Mouse (Mus musculus) naive thymus-derived CD4-positive, alpha-beta T cell, adult 2 months (primary cell): ENCODE data around the gene Fignl2.

Experiments
- DNase-seq: peaks from one replicate; pipeline ENCODE4 v3.0.0-alpha.2; 2011; ENCODE audit warnings: low read depth

Gene Fignl2

DNA sequence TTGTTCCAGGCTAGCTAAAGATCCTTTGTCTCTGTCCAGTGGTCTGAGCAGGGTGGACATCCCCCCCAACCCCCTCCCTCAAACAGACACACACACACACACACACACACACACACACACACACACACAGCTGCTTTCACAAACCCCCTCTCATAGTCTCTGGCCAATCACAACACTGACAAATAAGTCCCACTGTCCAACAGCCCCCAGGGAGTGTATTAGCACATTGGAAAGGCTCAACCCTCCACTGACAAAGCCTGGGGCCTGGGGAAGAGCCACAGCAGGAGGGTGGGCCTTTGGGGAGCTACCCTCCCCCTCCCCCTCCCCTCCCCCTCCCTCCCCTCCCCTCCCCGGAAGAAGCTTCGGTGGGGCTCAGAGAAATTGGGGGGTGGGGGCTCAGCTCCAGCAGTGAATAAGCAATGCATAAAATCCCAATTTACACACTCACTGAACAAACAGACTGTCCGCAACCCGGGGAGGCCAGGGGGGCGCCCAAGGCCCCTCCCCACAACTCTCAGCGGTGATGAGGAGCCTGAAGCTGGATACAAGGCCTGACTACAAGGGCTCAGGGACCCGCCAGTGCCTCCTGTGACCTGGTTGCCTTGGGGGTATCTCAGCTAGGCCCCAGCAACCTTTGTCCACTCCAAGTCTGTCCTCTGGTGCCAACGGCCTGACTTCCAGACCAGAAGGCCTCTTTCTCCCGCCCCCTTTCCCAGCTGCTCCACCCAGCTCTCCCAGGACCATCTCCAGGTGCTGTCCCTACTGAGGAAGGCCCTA is 11.3 kb downstream of the Fignl2 start:
- no peak for DNase-seq

DNA sequence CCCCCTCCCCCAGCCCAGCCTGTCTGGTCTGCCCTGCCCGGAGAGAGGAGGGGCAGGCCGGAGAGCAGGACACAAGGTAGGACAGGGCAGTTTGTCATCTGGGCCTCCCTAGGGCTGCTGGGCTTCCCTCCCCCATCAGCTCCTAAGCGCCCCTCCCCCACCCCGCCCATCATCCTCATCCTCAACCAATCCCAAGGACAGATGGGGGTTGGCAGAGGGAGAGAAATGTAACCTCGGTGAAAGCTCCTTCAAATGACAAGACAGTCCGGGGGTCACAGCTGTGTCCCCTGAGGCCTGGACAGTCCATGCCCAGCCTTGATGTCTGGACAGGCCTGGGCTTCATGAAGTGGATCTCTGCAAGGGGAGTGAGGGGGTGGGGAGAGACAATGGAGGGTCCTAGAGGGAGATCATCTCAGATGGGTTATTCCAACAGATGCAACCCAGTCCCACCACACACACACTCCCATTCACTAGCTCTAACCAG is 12.0 kb downstream of the Fignl2 start:
- DNase-seq: no peak

GRCm38 (mm10) chr15:101065069-101065468 is 13.3 kb downstream of the Fignl2 start:
- DNase-seq: no peak

- DNase-seq: no peak
Measured at GRCm38 (mm10) chr15:101060280-101060852, 18.0 kb downstream of the Fignl2 start.

GRCm38 (mm10) chr15:101059570-101060279 is 18.6 kb downstream of the Fignl2 start:
- DNase-seq: no peak

DNA sequence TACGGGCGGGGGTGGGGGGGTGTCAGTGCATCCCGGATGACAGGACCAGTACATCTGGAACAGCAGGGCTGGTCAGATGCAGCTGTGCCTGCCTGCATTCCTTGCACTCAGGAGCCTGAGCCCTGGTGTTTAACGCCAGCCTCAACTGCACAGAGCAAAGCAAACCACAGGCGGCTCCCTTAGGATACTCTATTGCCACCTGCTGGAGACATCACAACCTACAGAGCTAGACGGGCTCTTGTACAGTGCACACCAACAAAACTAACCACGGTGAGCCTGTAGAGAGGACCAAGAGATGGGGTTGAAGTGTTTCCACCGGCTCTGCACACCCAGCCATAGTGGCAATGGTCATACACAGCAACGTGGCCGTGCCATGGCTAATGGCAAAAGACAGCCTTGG is 22.1 kb downstream of the Fignl2 start:
- peak; percentile 53 for DNase-seq

- DNase-seq: no peak
Measured at GRCm38 (mm10) chr15:101054541-101054940, 23.8 kb downstream of the Fignl2 start.

GRCm38 (mm10) chr15:101053832-101054459 is 24.4 kb downstream of the Fignl2 start:
- no peak for DNase-seq

GRCm38 (mm10) chr15:101052560-101053501 is 25.5 kb downstream of the Fignl2 start:
- peak; percentile 34 for DNase-seq

DNA sequence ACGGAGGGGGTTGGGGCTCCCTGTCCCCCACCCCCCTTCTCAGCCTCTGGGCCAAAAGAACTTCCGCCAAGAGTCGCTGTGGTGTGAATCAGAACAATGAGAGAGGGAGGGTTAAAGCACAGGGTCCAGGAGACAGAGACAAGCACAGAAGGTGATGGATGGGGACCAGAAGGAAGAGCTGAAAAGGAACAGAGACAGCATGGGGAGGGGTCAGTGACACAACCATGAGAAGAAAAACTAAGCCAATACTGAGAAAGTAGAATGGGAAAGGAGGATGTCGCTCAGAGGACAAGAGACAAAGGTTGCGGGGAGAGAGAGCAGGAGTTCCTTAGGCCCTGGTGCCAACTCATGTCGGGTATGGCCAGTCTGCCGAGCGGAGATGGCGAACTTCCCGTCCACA is 26.5 kb downstream of the Fignl2 start:
- no peak for DNase-seq

- no peak for DNase-seq
Measured at GRCm38 (mm10) chr15:101048338-101048896, 29.9 kb downstream of the Fignl2 start.

GRCm38 (mm10) chr15:101047194-101047555 is 31.2 kb downstream of the Fignl2 start, which contains the start of gene Gm47841:
Gm47841 (minus strand) TSS chr15:101047397.
- no peak for DNase-seq

DNA sequence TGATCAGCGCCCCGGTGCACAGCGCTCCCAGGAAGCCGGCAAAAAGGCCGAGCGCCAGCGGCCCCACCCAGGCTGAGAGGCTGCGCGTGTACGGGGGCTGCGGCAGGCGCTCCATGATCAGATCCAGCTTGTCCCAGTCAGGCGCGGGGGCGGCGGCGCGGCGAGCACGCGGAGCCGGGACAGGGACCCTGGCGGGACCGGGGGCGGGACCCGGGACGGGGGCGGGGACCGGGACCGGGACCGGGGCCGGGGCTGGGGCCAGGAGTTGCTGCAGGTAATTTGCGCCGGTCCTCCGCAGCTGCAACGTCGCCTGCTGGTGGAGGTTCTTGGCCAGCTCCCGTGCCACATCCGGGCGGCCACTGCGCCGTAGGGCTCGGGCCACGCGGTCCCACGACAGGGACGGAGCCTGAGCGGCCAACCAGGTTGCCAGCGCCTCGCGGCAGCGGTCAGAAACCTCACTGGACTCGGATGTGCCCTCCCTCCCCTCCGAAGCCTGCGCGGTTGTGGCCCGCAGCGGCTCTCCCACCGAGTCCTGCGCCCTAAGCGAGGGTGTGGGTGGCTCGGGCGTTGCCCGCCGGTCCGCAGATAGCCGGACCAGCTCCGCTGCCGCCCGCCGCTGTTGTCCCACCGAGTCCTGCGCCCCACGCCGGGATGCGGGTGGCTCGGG is 31.7 kb downstream of the Fignl2 start:
- DNase-seq: no peak

DNA sequence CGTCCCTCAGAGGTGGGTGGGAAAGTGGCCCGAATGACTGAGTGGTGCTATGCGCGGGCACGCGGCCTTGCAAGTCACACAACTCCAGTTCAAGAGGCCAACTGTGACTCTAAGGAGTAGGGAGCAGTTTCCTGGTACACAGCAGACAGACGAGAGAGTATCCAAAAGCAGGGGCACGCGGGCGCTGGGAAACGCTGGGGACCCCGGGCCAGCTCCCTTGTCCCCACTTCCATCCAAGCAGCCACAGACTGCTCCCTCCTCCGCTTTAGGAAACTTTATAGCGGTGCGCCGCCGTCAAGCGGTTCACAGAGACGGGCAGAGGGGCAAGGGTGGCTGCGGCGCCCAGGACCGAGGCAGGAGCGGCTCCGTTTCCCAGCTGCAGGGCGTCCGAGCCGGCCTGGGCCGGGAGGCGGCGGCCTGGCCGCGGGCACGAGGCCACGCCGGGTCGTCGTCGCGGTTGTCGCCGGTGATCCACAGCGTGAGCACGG is 32.3 kb downstream of the Fignl2 start:
- DNase-seq: no peak

DNA sequence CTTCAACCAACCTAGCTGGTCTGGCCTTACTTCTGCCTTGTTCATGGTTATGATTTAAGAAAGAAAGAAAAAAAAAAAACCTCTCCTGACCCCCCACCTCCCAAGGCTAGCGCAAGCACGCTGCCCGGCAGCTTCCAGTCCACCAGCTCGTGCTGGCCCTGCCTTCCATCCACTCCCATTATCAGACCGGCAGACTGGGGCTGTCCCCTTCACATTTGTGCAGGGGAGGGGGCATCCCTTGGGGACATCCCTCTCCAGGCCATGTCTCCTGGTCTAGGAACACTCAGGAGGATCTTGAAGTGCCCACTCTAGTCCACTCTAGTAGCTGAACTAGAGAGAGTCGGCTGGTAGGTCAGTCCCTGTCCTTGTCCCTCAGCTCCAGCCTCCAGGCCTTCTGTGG is 33.8 kb downstream of the Fignl2 start:
- DNase-seq: no peak

GRCm38 (mm10) chr15:101042613-101043012 is 35.8 kb downstream of the Fignl2 start:
- DNase-seq: peak; percentile 56

DNA sequence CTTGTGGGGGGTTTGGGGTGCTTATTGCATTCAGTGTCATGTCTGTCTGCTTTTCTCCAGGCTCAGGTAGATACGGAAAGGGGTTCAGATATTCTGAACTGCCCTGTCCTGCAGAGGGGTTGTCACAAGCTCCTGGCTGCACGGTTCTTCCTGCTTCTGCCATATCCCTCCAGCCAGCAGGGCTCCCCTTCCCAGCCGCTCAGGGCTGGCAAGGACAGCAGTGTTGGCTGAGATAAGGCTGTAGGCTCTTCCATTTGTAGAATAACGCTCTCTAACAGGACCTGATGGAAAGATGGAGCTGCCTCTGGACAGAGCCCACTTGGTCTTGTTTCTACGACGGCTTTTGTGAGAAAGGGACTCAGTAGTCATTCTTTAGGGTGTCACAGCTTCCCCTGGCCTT is 36.4 kb downstream of the Fignl2 start:
- no peak for DNase-seq

- peak; percentile 28 for DNase-seq
Measured at GRCm38 (mm10) chr15:101039651-101040050, 38.7 kb downstream of the Fignl2 start.

DNA sequence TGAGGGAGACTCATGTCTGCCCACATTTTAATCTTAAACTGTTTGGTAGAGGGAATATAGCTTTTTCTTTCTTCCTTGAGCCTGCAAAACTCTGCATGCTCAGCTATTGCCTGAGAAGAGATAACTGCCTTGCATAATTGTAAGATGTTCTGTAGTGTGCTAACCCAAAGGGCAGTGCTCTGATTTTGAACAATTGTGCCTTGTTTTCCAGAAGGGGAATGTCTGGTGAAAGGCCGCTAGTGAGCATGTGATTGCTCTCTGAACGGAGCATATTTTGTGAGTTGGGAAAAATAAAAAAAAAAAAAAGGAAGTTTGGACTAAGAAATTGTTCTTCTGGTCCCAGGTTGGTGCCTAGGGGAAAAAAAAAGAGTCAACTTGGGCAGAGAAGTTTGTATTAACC is 49.4 kb downstream of the Fignl2 start:
- no peak for DNase-seq

DNA sequence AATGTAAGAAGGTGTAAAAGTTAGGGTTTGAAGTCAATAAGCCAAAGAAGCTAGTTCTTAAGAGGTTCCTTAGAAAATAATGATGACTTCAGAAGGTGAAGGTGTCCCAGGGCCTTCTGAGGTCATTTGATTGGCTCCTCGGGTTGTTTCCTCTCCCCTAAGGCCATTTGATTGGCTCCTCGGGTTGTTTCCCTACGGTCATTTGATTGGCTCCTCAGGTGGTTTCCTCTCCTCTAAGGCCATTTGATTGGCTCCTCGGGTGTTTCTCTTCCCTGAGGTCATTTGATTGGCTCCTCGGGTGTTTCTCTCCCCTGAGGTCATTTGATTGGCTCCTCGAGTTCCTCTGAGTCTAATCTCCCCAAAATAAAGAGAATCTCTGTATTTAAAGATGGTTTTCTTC is 67.0 kb downstream of the Fignl2 start:
- no peak for DNase-seq
